Mouse (Mus musculus) liver, embryonic 14.5 days (tissue): ENCODE measurements around the gene Slc12a5. TPM values are rescaled to one million over a fixed set of nuclear protein-coding genes. Genes with fewer than 3 reads are reported as not detected.

Experiments used
- ATAC-seq: fragments of 200-750 bp; cut with Nextera tagmentation; 2 replicates; pipeline ENCODE4 v1.8.0; 2017; ENCODE audit warnings: moderate number of reproducible peaks, mild to moderate bottlenecking, moderate library complexity; ENCODE audit not compliant: insufficient read depth
- DNase-seq, 3 experiments: peaks; one replicate each; pipeline ENCODE4 v3.0.0-alpha.2; 2012 to 2013; ENCODE audit warnings: low read depth in 3 of 3, low spot score in 3 of 3
- H3K27ac ChIP-seq: fragments of 300-500 bp; sonication (generic); 2 replicates; pipeline ENCODE4 v1.5.1; 2014; ENCODE audit warnings: moderate library complexity, mild to moderate bottlenecking, control low read depth, inconsistent platforms
- H3K27me3 ChIP-seq: fragments of 300-500 bp; sonication (generic); 2 replicates; pipeline ENCODE4 v1.6.1; 2014; ENCODE audit warnings: mild to moderate bottlenecking, low read length, moderate library complexity; ENCODE audit not compliant: control insufficient read depth, insufficient read depth
- H3K36me3 ChIP-seq: fragments of 300-500 bp; sonication (generic); replicated peaks from 2 replicates; pipeline ENCODE4 v1.6.1; 2014; ENCODE audit warnings: low read depth; ENCODE audit not compliant: control insufficient read depth, insufficient read depth
- H3K4me1 ChIP-seq, 2 experiments: fragments of 200-500 bp in 1 of 2; fragments of 300-500 bp in 1 of 2; sonication (generic) in 1 of 2; replicated peaks; 2 replicates each; pipeline ENCODE4 v1.6.1; 2012 to 2014; ENCODE audit warnings: antibody characterized with exemption in 1 of 2, inconsistent platforms in 1 of 2, low read length in 1 of 2; ENCODE audit not compliant: control insufficient read depth in 2 of 2, insufficient read depth in 2 of 2
- H3K4me2 ChIP-seq: fragments of 300-500 bp; sonication (generic); 2 replicates; pipeline ENCODE4 v1.6.1; 2014; ENCODE audit warnings: low read depth, mild to moderate bottlenecking, control low read depth, moderate library complexity
- H3K4me3 ChIP-seq, 2 experiments: fragments of 200-500 bp in 1 of 2; fragments of 300-500 bp in 1 of 2; sonication (generic) in 1 of 2; 2 replicates each; pipeline ENCODE4 v1.5.1; 2012 to 2014; ENCODE audit warnings: low read depth in 2 of 2, low read length in 2 of 2, mild to moderate bottlenecking in 2 of 2, control low read depth in 1 of 2, inconsistent platforms in 1 of 2, moderate library complexity in 1 of 2; ENCODE audit not compliant: insufficient read depth in 1 of 2
- H3K9ac ChIP-seq: fragments of 300-500 bp; sonication (generic); replicated peaks from 2 replicates; pipeline ENCODE4 v1.6.1; 2014; ENCODE audit warnings: mild to moderate bottlenecking, control low read depth, moderate library complexity
- H3K9me3 ChIP-seq: fragments of 300-500 bp; sonication (generic); 2 replicates; pipeline ENCODE4 v1.6.1; 2016; ENCODE audit warnings: low read length, mixed read lengths; ENCODE audit not compliant: control insufficient read depth
- CTCF ChIP-seq: IDR thresholded peaks from 2 replicates; pipeline ENCODE4 v1.5.1; 2016; ENCODE audit warnings: antibody characterized with exemption, low read depth, control low read depth
- EP300 ChIP-seq: IDR thresholded peaks from 2 replicates; pipeline ENCODE4 v1.6.1; 2016; ENCODE audit warnings: antibody characterized with exemption, low read depth
- WGBS: fragments of 180-500 bp; shearing (Covaris S2); extraction: QIAGEN DNeasy Blood & Tissue Kit; methylation state at CpG from one replicate; pipeline ENCODE4 v1.1.7; 2014; ENCODE audit not compliant: insufficient replicate concordance; 5-methylcytosine and 5-hydroxymethylcytosine counted together
- polyA plus RNA-seq, 2 experiments: library from polyadenylated mRNA; depleted of rRNA in 1 of 2; stranded (reverse) in 1 of 2; unstranded in 1 of 2; fragments of >200 nt; fragmentation: Nextera tagmentation in 1 of 2; extraction: Ambion mirVana in 1 of 2; gene quantifications; 2 replicates each; pipeline versions ENCODE4 v1.2.1 to v1.2.3; 2012 to 2014

Slc12a5 gene
- polyA plus RNA-seq, 2 experiments: 0.10 to 0.42 TPM

DNA sequence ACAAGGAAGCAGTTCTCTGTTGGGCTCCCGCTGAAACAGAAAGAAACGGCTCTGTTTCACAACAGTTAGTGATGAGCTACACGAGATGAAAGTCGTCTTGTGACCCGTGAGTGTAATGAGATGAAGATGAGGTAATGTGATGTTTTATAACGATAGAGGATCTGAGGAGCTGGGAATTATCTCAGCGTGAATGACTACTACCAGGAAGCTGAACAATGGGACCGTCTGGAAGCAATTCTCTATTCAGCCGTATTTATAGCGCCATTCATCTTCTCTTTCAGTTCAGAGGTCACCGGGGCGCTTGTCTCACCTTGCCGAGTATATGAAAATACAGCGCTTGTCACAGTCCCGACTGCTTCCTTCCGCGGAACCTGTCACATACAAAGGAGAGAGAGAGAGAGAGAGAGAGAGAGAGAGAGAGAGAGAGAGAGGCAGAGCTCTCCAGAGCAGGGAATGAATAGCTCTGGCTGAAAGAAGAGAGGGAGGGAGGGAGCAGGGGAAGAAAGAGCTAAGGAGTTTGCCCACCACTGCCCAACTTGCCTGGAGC is 82.6 kb downstream of the Slc12a5 start:
- ATAC-seq (no peak), DNase-seq (no peak)
- Histone ChIP-seq H3K4me3 (no peak overlapping the region), H3K9ac (no peak overlapping the region), H3K4me1 (peaks cover 0 to 6% of the 10 kb centered on the region in 2 experiments; a peak in 1 of 4 replicates), H3K4me2 (no peak overlapping the region), H3K36me3 (no peaks in the 10 kb centered on the region), H3K9me3 (no peaks in the 10 kb centered on the region), H3K27ac (no peak overlapping the region), H3K27me3 (no peaks in the 10 kb centered on the region; the same call in 1 of the 2 replicates)
- TF ChIP-seq EP300 (no peak), CTCF (no peak)
- WGBS: 21% methylated on average over 17 of the region's 17 CpGs

DNA sequence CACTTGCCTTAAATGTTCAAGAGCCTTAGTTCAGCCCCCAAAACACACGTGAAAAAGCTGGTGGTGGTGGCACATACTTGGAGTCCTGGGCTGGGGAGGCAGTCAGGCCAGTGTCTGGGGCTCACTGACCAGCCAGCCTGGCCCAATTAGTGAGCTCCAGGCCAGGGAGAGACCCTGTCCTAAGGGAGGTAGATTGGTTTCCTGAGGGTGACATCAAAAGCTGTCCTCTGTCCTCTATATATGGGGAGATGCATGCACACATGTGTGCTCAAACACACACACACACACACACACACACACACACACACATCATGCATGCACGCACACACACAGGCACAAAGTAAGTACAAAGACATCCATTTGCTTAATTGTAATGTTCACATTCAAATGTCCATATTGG is 83.1 kb downstream of the Slc12a5 start:
- Histone ChIP-seq H3K4me2 (no peak overlapping the region), H3K9ac (no peak overlapping the region), H3K4me3 (no peak overlapping the region), H3K27me3 (no peaks in the 10 kb centered on the region; the same call in 1 of the 2 replicates), H3K27ac (no peak overlapping the region), H3K9me3 (no peaks in the 10 kb centered on the region), H3K36me3 (no peaks in the 10 kb centered on the region), H3K4me1 (peaks cover 0 to 6% of the 10 kb centered on the region in 2 experiments; a peak in 1 of 4 replicates)
- DNase-seq (no peak), ATAC-seq (no peak)
- 36% methylated on average over 2 of the region's 2 CpGs for WGBS
- TF ChIP-seq EP300 (no peak), CTCF (no peak)

DNA sequence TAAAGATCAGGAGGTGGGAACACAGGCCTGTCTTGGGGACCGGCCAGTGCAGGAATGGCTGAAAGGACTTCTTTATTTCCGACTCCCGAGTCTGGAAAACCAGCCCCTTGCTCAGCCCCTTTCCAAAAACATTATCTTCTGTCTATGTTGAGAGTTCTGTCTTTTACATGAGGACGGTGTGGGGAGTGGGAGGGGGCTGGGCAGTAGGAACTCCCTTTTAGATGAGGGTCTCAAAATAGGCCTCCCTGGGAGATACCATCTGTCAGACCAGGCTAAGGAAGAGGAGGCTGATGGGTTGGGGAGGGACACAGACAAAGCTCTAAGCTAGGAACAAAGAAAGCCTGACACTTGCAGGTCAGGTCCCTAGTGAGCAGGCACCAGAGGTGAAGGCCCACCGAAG is 88.4 kb downstream of the Slc12a5 start:
- no peaks in the 10 kb centered on the region for H3K9me3 ChIP-seq
- WGBS: 63% methylated on average over 5 of the region's 5 CpGs
- no peak overlapping the region for H3K4me2 ChIP-seq
- no peaks in the 10 kb centered on the region for H3K36me3 ChIP-seq
- no peak overlapping the region for H3K9ac ChIP-seq
- no peak overlapping the region for H3K4me3 ChIP-seq
- no peak overlapping the region for H3K27ac ChIP-seq
- H3K4me1 ChIP-seq: no peaks in the 10 kb centered on the region
- TF ChIP-seq EP300 (no peak), CTCF (no peak)
- peaks cover 2% of the 10 kb centered on the region; the same call in 1 of the 2 replicates for H3K27me3 ChIP-seq
- DNase-seq (no peak), ATAC-seq (no peak)

Other genes starting within 250 kb of the Slc12a5 start
- not detected in 2 replicates for gene Spint5, start 245.5 kb upstream of the Slc12a5 start, polyA plus RNA-seq (2012; rRNA removed)
- gene Spint5, start 245.5 kb upstream of the Slc12a5 start, polyA plus RNA-seq (2014; fragmentation: Nextera tagmentation; extraction: Ambion mirVana): not detected in 2 replicates
- gene Wfdc3, start 214.9 kb upstream of the Slc12a5 start, polyA plus RNA-seq (2012; rRNA removed): 1.7 and 1.9 TPM in 2 replicates
- gene Wfdc3, start 214.9 kb upstream of the Slc12a5 start, polyA plus RNA-seq (2014; fragmentation: Nextera tagmentation; extraction: Ambion mirVana): 1.6 and 2.1 TPM in 2 replicates
- gene Dnttip1, start 214.8 kb upstream of the Slc12a5 start, polyA plus RNA-seq (2012; rRNA removed): 16.2 and 26.0 TPM in 2 replicates
- gene Dnttip1, start 214.8 kb upstream of the Slc12a5 start, polyA plus RNA-seq (2014; fragmentation: Nextera tagmentation; extraction: Ambion mirVana): 36.7 and 43.7 TPM in 2 replicates
- 459 and 465 TPM in 2 replicates for gene Ube2c, start 190.9 kb upstream of the Slc12a5 start, polyA plus RNA-seq (2012; rRNA removed)
- gene Ube2c, start 190.9 kb upstream of the Slc12a5 start, polyA plus RNA-seq (2014; fragmentation: Nextera tagmentation; extraction: Ambion mirVana): 533 and 562 TPM in 2 replicates
- gene Tnnc2, start 180.8 kb upstream of the Slc12a5 start, polyA plus RNA-seq (2012; rRNA removed): 0.15 and 0.32 TPM in 2 replicates
- 0.44 TPM in 1 of 2 replicates, not detected in the other for gene Tnnc2, start 180.8 kb upstream of the Slc12a5 start, polyA plus RNA-seq (2014; fragmentation: Nextera tagmentation; extraction: Ambion mirVana)
- 2.3 TPM in 2 replicates for gene Snx21, start 175.0 kb upstream of the Slc12a5 start, polyA plus RNA-seq (2012; rRNA removed)
- gene Snx21, start 175.0 kb upstream of the Slc12a5 start, polyA plus RNA-seq (2014; fragmentation: Nextera tagmentation; extraction: Ambion mirVana): 2.9 and 4.4 TPM in 2 replicates
- 20.6 and 22.1 TPM in 2 replicates for gene Acot8, start 155.9 kb upstream of the Slc12a5 start, polyA plus RNA-seq (2012; rRNA removed)
- gene Acot8, start 155.9 kb upstream of the Slc12a5 start, polyA plus RNA-seq (2014; fragmentation: Nextera tagmentation; extraction: Ambion mirVana): 13.5 and 14.7 TPM in 2 replicates
- gene Zswim3, start 155.7 kb upstream of the Slc12a5 start, polyA plus RNA-seq (2012; rRNA removed): 2.2 and 2.4 TPM in 2 replicates
- gene Zswim3, start 155.7 kb upstream of the Slc12a5 start, polyA plus RNA-seq (2014; fragmentation: Nextera tagmentation; extraction: Ambion mirVana): 3.7 and 4.5 TPM in 2 replicates
- 2.0 and 2.6 TPM in 2 replicates for gene Zswim1, start 138.1 kb upstream of the Slc12a5 start, polyA plus RNA-seq (2012; rRNA removed)
- gene Zswim1, start 138.1 kb upstream of the Slc12a5 start, polyA plus RNA-seq (2014; fragmentation: Nextera tagmentation; extraction: Ambion mirVana): 3.6 and 4.6 TPM in 2 replicates
- not detected in 2 replicates for gene Spata25, start 132.3 kb upstream of the Slc12a5 start, polyA plus RNA-seq (2012; rRNA removed)
- gene Spata25, start 132.3 kb upstream of the Slc12a5 start, polyA plus RNA-seq (2014; fragmentation: Nextera tagmentation; extraction: Ambion mirVana): not detected in 2 replicates
- gene Ctsa, start 127.9 kb upstream of the Slc12a5 start, polyA plus RNA-seq (2012; rRNA removed): 69.5 and 82.7 TPM in 2 replicates
- 59.4 and 60.8 TPM in 2 replicates for gene Ctsa, start 127.9 kb upstream of the Slc12a5 start, polyA plus RNA-seq (2014; fragmentation: Nextera tagmentation; extraction: Ambion mirVana)
- gene Neurl2, start 127.3 kb upstream of the Slc12a5 start, polyA plus RNA-seq (2012; rRNA removed): 0.70 and 1.2 TPM in 2 replicates
- gene Neurl2, start 127.3 kb upstream of the Slc12a5 start, polyA plus RNA-seq (2014; fragmentation: Nextera tagmentation; extraction: Ambion mirVana): 1.0 and 1.5 TPM in 2 replicates
- gene Pltp, start 103.1 kb upstream of the Slc12a5 start, polyA plus RNA-seq (2012; rRNA removed): 8.4 and 9.6 TPM in 2 replicates
- gene Pltp, start 103.1 kb upstream of the Slc12a5 start, polyA plus RNA-seq (2014; fragmentation: Nextera tagmentation; extraction: Ambion mirVana): 7.6 and 10.0 TPM in 2 replicates
- 19.6 and 20.2 TPM in 2 replicates for gene Pcif1, start 81.5 kb upstream of the Slc12a5 start, polyA plus RNA-seq (2012; rRNA removed)
- gene Pcif1, start 81.5 kb upstream of the Slc12a5 start, polyA plus RNA-seq (2014; fragmentation: Nextera tagmentation; extraction: Ambion mirVana): 37.5 and 43.4 TPM in 2 replicates
- gene Zfp335, start 49.0 kb upstream of the Slc12a5 start, polyA plus RNA-seq (2012; rRNA removed): 8.8 and 10.1 TPM in 2 replicates
- gene Zfp335, start 49.0 kb upstream of the Slc12a5 start, polyA plus RNA-seq (2014; fragmentation: Nextera tagmentation; extraction: Ambion mirVana): 4.0 and 5.2 TPM in 2 replicates
- 0.97 and 1.00 TPM in 2 replicates for gene Mmp9, start 20.0 kb upstream of the Slc12a5 start, polyA plus RNA-seq (2012; rRNA removed)
- 0.76 and 1.2 TPM in 2 replicates for gene Mmp9, start 20.0 kb upstream of the Slc12a5 start, polyA plus RNA-seq (2014; fragmentation: Nextera tagmentation; extraction: Ambion mirVana)
- gene Ncoa5, start 74.1 kb downstream of the Slc12a5 start, polyA plus RNA-seq (2012; rRNA removed): 11.7 and 13.5 TPM in 2 replicates
- 11.6 TPM in 2 replicates for gene Ncoa5, start 74.1 kb downstream of the Slc12a5 start, polyA plus RNA-seq (2014; fragmentation: Nextera tagmentation; extraction: Ambion mirVana)
- 1.9 and 2.4 TPM in 2 replicates for gene Cd40, start 94.8 kb downstream of the Slc12a5 start, polyA plus RNA-seq (2012; rRNA removed)
- 3.0 and 4.3 TPM in 2 replicates for gene Cd40, start 94.8 kb downstream of the Slc12a5 start, polyA plus RNA-seq (2014; fragmentation: Nextera tagmentation; extraction: Ambion mirVana)
- not detected in 2 replicates for gene 1700025C18Rik, start 129.9 kb downstream of the Slc12a5 start, polyA plus RNA-seq (2012; rRNA removed)
- gene 1700025C18Rik, start 129.9 kb downstream of the Slc12a5 start, polyA plus RNA-seq (2014; fragmentation: Nextera tagmentation; extraction: Ambion mirVana): not detected in 2 replicates